Mouse (Mus musculus): ENCODE measurements around the gene Fcgrt.
"Not testable (repeated sequence)": the region's sequence is repeated elsewhere in the genome, so short reads cannot be mapped to it uniquely, and the experiment has no call there.

The Fcgrt gene

DNA sequence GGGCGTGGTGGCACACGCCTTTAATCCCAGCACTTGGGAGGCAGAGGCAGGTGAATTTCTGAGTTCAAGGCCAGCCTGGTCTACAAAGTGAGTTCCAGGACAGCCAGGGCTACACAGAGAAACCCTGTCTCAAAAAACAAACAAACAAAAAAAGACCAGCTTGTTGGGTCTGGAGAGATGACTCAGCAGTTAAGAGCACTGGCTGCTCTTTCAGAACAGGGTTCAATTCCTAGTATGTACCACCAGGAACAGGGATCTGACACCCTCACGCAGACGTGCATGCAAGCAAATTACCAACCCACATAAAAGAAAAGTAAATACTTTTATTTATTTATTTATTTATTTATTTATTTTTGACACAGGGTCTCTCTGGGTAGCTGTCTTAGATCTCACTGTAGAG lies 6.4 kb upstream of the Fcgrt start:
- DNase-seq (ENCODE audit: low spot score in 2 of 2) = not testable (repeated sequence)

DNA sequence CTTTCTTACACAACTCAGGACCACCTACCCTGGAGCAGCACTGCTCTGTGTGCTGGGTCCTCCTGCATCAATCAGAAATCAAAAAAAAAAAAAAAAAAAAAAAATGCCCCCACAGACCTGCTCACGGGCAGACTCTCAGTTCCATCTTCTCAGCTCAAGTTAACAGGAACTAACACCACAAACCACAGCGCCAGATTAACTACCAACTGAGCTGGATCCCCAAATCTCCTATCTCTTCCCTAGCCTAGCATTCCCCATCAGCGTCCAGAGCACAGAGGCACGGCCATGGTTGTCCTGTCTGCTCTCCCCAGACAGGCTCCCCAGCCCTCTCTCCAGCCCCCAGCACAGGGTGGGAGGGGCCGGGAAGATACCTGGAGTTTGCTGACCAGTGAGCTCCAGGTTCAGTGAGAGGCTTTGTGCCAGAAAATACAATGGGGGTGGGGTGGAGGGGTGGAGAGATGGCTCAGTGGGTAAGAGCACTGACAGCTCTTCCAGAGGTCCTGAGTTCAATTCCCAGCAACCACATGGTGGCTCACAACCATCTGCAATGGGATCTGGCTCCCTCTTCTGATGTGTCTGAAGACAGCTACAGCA lies 3.5 kb upstream of the Fcgrt start:
- no peak for DNase-seq (ENCODE audit: low spot score in 2 of 2)

DNA sequence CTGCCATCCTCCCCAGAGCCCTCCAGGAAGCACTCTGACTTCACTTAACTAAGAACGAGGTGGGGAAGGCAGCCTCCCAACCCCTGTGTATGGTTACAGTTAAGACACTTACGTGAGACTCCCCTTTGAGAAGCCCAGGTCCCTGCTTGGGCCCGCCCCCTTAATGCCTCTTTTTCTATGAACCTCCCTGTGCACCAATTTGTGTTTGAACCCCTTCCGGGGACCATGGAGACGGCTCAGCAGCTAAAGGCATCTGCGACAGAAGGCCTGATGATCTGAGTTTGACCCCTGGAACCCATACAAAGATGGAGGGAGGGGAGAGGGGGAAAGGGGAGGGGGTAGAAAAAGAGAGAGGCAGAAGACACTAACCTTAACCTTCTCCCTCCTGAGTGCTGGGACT lies 2.8 kb upstream of the Fcgrt start:
- no peak for DNase-seq (ENCODE audit: low spot score in 2 of 2)

DNA sequence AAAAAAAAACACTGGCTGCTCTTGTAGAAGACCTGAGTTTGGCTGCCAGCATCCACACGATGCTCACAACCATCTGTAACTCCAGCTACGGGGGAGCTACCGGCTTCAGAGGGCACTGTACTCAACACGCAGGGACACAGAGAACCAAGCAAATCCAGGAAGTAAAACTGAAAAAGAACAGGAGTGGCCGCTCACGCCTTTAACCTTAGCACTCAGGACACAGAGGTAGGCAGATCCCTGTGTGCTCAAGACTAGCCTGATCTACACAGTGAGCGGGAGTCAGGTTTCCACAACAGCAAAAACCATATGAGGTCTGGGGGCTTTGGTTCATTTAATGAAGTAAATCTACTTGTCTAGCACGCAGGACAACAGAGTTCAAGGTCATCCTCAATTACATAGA lies 1.8 kb upstream of the Fcgrt start:
- DNase-seq (ENCODE audit: low spot score in 2 of 2) = no peak

DNA sequence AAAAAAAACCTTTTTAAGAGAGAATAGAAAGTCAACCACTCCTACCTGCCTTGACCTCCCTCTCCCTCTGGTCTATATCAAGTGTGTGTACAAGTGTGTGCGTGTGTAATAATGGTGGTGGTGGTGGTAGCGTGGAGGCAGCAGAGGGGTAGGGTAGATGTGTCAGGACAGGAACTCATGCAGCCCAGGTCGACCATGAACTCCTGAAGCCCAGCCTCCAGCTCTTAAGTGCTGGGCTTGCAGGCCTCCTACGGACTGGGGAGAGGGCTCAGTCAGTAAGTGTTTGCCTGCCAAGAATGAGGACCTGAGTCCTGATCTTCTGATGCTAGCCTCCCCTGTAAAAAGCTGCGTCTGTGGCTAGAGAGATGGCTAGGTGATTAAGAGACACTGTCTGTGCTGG lies 1.3 kb upstream of the Fcgrt start:
- DNase-seq (ENCODE audit: low spot score in 2 of 2) = no peak

DNA sequence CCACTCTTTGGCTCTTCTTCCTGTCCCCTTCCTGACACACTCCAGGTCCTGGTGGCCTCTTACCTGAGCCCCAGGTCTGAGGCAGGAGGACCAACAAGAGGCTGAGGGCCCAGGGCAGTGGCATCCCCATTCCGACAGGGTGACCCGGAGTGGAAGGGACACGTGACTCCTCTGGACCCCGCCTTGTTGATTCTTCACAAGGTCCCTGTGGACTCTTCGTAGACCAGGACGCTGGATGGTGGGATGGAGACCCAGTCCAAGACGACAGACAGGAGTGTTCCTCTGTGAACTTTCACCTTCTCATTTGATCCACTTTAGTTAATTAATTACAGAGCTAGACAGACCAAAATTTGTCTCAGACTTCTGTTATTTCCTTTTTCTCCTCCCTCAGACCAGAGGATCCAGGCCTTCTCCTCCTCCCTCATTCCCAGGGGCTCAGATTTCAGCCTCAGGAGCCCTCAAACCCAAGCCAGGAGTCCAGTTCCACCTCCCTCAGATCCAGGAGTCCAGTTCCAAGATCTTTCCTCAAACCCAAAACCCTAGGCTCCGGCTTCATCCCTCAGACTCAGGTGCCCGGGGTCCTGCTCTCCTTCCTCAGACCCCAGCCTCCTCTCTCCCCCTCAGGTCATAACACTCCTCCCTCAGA lies 588 bp downstream of the Fcgrt start:
- no peak for DNase-seq (ENCODE audit: low spot score in 2 of 2)

DNA sequence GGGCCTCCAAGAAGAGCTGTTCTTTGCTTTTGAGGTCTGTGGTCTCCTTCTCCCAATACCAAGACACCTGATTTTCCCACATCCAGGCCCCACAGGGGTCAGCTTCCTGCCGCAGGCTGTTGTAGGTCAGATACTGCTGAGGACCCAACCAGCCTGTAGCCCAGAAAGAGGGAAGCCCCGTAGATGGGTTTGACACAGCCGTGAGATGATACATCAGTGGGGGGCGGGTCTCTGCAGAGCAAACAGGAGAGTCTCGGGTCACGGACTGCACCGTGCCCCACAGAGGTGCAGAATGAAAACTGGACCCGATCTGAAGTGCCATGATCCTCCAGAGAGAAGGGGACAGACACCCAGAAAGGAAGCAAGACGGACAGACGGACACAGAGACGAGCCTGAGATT lies 1.2 kb downstream of the Fcgrt start:
- DNase-seq (ENCODE audit: low spot score in 2 of 2) = no peak

DNA sequence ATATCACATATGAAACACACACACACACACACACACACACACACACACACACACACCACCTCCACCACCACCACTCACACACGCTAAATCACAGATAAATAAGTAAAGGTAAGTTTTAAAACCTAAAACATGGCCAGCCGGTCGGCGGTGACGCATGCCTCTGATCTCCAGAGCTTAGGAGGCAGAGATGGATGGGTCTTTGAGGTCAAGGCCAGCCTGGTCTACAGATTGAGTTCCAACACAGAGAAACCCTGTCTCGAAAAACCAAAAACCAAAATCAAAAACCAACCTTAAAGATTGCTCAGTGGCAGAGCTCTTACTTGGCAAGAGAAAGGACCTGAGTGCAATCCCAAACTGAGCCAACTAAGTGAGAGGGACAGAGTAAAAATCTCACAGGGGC lies 3.6 kb downstream of the Fcgrt start:
- DNase-seq (ENCODE audit: low spot score in 2 of 2) = no peak

DNA sequence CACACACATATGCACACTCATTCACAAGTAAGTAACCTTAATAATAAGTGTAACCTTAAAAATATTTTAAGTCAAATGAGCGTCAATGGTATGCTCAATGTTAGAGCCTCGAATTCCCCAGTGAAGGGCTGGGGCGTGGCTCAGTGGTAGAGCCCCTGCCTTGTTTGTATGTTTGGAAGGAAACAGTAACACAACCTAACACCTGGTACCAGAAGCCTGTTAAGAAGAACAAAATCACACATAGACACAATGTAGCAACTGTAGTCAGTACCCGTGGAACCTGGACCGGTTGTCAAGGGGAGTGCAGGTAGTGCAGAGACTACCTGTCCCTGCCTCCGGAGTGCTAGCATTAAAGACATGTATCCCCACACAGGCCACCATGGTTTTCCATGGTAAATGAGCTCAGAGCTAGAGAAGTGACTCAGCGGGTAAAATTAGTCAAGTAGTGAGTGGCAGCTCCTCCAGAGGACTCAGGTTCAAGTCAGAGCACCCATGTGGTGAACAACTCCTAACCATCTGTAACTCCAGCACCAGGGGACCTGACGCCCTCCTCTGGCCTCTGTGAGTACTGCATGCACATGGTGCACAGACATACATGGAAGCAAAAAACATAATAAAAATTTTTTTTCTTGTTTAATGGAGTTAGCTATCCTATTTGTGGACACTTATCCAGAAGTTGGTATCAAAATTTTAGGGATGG lies 5.0 kb downstream of the Fcgrt start:
- DNase-seq (ENCODE audit: low spot score in 2 of 2) = no peak

DNA sequence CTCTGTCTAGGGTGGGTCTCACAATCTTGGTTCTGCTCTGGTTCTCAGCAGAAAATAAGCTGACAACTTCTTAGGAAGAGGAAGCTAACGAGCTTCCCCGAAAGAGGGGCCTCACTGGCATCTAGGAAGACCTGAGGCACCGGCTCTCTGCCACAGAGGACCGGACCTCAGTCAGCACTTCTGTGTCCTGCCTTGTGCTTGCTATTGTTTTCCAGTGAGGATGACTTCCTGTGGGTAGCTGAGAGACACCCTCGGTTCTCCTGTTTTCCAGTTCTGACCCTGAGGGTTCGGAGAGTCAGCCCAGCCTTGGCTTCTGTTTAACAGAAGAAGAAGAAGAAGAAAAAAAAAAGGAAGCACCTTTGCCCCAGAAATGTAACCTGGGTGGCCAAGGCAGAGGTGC lies 6.2 kb downstream of the Fcgrt start:
- DNase-seq (ENCODE audit: low spot score in 2 of 2) = no peak

DNA sequence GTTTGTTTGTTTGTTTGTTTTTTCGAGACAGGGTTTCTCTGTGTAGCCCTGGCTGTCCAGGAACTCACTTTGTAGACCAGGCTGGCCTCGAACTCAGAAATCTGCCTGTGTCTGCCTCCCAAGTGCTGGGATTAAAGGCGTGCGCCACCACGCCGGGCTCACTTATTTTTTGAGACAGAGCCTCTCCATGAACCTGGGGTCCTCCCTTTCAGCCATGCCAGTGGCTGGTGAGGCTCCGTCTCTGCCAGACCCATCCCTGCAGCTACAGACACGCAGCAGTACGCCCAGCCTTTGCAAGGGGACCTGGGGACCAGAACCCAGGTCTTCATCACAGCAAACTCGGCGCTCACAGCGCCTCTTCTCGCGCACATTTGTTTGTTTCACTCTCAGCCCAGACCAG lies 7.7 kb downstream of the Fcgrt start:
- not testable (repeated sequence) for DNase-seq (ENCODE audit: low spot score in 2 of 2)

DNA sequence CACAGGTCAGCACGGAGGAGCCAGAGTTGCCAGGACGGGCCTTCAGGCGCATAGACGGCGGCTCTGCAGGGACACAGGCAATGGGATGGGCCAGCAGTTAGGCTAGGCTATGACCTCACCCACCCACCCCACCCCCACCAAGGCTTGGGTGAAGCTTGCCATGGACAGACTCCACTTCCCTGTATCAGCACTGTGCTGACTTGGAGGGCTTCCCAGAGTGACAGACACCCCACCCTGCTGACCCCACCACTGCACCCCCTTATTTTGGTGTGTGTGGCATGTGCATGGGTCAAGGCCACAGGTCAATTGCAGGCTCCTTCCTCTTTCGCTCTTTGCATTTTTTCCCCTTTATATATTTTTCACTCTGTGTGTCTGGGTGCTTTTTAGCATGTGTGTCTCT lies 8.3 kb downstream of the Fcgrt start:
- no peak for DNase-seq (ENCODE audit: low spot score in 2 of 2)

DNA sequence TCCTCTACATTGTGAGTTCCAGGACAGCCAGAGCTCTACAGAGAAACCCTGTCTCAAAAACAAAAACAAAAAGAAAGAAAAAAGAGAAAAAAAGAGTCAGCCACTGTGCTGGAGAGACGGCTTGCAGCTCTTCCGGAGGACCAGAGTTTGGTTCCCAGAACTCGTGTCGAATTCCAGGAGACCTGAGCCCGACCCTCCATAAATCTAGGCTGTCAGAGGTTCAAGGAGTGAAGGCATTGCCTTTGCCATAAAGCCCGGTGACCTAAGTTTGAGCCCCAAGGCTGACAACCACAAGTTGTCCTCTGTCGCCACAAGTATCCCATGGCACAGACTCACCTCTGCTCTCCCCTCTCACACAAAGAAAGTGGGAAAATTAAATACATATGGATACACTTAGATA lies 9.5 kb downstream of the Fcgrt start:
- no peak for DNase-seq (ENCODE audit: low spot score in 2 of 2)

DNA sequence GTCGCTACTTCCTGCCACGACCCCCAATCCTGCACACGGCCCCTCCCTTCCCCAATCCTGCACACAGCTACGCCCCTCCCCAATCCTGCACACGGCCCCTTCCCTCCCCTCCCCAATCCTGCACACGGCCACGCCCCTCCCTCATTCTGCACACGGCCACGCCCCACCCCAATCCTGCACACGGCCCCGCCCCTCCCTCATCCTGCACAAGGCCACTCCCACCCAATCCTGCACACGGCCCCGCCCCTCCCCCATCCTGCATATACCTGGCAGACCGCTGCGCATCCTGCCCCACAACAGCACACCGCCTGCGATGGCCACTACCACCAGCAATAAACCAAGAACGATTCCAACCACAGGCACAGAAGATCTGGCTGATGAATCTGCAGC lies 10.1 kb downstream of the Fcgrt start:
- no peak for DNase-seq (ENCODE audit: low spot score in 2 of 2)

DNA sequence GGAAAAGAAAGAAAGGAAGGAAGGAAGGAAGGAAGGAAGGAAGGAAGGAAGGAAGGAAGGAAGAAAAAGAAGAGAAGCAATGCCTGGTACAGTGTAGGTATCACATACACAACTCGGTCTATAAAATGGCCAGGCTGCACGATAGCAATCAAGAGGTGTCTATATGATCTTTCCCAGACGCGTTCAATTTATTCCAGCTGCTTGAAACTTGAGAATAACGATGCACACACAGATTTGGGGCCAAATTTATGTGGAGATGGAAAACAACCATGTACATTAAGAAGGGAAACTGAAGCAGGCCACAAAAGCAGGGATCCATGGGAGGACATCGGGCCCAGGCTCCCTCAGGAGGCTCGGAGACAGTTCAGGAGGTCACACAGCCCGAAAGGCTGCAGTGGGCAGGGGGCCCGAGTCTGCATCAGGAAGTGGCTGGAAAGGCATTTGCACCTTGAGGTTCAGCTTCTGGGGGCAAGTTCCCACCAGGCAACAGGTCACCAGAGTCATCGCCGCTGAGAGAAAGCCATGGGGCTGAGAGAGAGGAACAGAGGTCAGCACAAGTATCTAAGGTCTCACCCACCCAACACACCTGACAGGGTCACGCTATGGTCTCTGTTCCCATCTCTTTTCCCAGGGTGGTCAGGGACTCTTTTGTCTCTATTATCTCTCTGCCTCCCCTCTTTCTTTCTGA lies 10.7 kb downstream of the Fcgrt start:
- no peak for DNase-seq (ENCODE audit: low spot score in 2 of 2)

DNA sequence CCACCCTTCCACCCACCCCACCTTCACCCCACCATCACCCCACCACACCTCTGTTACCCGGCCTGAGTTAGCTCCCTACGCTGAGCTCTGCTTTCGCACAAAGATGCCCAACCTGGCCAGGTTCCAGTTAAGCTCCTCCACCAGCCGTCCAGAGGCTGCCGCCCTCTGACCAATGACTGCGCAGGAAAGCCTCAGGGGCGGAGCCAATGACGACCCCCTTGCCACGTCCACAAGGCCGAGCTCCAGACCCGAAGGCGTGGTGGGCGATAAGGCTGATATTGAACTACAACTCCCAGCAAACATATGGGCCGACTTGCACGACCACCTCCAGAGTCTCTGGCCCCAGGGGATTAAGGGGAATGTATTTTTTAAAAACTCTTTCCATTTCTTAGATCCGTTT lies 11.6 kb downstream of the Fcgrt start, which contains the start of gene Rcn3:
Rcn3 (minus strand) TSS at position 174 of the 400 bp plus-strand sequence.
- no peak for DNase-seq (ENCODE audit: low spot score in 2 of 2)

DNA sequence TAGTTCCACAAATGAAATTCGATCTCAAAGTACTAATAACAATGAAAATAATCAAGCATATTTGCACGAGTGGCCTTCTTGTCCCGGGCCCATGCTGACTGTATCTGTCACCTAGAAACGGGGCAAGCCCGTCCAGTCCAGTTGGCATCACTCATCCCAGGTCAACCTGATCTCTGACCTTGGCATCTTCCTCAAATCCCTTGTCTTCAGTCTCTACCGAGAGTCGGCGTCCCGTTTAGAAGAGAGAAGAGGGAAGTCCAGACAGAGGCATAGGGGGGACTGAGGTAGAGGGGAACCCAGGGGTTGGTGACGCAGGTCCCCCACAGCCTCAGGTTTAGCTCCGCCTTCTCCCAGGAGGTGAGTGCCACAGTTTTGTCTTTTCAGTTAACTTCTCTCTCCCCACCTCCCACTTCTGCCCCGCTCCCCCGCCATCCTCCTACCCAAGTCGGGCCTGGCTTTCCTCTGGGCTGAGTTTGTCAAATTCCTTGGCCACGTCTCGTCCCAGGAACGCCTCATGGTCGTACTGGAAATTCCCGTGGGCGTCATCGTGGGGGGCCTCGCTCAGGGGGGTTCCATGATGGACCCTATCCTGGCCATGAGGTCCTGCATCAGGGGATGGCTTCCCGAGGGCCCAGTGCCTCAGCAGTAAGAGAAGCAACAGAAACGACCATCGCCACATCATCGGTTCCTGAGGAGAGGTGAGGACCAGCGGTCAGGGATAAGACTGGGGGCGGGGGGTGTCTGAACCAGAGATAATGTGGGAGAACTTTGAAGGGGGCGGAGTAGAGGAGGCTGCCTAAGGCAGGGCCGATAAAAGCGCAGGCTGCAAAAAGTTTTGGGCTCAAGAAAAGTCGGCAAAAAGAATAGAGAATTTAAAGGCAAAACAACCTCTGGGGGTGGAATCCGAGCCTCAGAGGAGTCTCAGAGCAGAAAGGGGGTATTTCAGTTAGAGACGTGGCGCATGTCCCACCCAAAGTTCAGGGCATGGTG lies 12.4 kb downstream of the Fcgrt start:
- no peak for DNase-seq (ENCODE audit: low spot score in 2 of 2)

DNA sequence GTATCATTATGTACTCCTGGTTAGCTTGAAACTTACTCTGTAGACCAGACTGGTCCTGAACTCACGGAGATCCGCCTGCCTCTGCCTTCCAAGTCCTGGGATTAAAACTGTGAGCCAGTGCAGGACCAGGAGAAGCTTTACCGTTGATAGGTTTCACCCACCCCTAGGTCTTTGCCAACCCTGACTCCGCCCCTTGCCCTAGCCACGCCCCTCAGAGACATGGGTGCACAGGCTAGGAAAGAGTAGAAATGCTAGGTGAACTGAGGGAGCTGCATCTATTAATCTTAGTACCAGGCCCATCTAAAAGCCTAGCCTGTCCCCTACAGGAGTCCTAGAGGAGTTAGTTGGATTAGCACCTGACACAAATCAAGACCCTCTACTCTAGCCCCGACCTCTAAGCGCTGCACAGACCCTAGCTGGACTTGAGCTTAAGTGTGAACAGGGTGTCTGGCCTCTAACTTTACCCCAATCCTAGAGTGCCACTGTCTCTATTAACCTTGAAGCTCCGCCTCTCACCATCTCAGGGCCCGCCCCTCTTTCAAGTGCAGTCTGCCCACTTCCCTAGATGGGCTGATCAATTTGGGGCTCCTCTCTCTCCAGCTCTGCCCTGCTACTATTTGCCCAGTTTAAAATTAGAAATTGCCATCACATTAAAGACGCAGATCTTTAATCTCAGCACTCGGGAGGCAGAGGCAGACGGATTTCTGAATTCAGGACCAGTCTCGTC lies 13.2 kb downstream of the Fcgrt start:
- no peak for DNase-seq (ENCODE audit: low spot score in 2 of 2)

DNA sequence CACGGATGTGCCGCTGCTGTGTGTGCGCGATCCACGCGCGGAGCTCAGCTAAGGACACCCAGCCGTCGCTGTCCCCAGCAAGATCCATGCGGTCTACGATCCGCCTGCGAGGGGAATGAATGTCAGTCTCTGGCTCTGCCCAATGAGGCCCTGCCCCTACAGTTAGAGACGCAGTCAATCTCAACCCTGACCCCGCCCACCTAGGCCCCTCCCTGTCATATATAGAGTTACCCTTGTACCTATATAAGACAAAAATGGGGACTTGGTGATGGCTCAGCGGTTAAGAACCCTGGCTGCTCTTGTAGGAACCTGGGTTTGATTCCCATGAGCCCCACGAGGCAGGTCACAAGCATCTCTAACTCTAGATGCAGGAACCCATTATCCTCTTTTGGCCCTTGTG lies 15.1 kb downstream of the Fcgrt start:
- DNase-seq (ENCODE audit: low spot score in 2 of 2) = no peak

DNA sequence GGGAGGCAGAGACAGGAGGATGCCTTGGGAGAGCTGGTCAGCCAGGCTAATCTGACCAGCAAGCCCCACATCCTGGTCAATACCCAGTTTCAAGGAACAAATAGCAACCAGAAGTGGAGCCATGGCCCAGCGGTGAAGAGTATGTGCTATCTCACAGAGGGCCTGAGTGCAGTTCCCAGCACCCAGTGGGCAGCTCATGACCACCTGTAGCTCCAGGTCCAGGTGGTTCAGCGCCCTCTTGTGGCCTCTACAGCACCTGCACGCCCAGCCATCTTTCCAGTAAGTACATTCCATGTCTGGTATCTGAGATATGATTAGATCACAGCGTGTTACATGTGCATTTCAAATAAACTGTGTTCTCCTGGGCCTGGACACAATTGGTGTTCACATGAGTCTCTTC lies 17.6 kb downstream of the Fcgrt start:
- DNase-seq (ENCODE audit: low spot score in 2 of 2) = no peak
